Mouse (Mus musculus): ENCODE data around the gene Lrpprc.

- TF ChIP-seq HCFC1 (IDR thresholded peaks at IDR 0.05; ENCODE audit: borderline replicate concordance, insufficient read depth, low read length) (no peak), MAFK (IDR thresholded peaks at IDR 0.05; ENCODE audit: insufficient read depth, low read depth, low read length) (no peak), ZNF384 (IDR thresholded peaks at IDR 0.05; ENCODE audit: low read depth, low read length) (no peak), CHD2 (IDR thresholded peaks at IDR 0.05; ENCODE audit: low read depth, low read length) (no peak)
These were observed 7.1 kb downstream of the Lrpprc start for GRCm38 (mm10) chr17:84783491-84783890.

Data from ES-E14 (cell line).